Mouse (Mus musculus) retina, postnatal 7 days (tissue): ENCODE measurements around the gene Plekhh3.

ENCODE experiments used
- DNase-seq: peaks from one replicate; pipeline ENCODE4 v3.0.0-alpha.2; 2012; ENCODE audit warnings: low read depth, low spot score

Gene Plekhh3

GRCm38 (mm10) chr11:101120545-101121188 is 50.5 kb downstream of the Plekhh3 start:
- no peak for DNase-seq

DNA sequence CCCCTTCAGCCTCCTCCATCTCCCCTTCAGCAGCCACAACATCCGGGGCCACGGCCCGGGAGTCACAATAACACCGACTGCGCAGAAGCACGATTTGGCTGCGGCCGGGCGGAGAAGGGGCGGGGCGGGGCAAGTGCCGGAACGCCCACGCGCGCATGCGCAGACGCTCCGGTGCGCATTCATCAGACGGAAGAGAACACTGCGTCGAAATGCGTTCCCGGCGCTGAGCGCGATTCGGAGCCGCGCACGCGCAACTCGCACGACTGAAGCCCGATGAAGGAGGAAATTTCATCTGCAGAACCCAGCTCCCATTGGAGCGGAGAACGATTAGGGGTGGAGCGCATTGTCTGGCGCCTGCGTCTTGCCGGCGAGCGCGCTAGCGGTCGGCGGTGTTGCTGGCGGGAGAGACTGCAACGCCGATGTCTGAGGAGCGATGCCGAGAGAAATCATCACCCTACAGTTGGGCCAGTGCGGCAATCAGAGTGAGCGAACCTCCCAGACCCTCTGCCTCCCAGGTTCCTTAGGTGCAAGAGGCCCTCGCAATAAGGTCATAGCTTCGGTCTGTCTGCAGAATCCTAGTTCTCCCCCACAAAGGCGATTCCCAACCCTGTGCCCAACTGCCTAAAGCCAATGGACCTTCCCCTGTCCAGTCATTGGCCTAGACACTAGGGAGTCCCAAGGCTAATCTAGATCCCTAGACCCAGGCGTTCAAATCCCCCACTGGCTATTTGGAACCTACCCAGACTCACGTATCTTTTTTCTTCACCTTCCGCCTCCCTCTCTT is 51.2 kb downstream of the Plekhh3 start, which contains the start of the genes Retreg3 and Tubg1:
Gene Retreg3 (minus strand): TSS at position 133 of the 784 bp plus-strand sequence.
Gene Tubg1 (plus strand): TSS at position 178 of the 784 bp plus-strand sequence.
- DNase-seq = peak; percentile 99

GRCm38 (mm10) chr11:101119131-101119760 is 51.9 kb downstream of the Plekhh3 start:
- peak; percentile 27 for DNase-seq

- DNase-seq = no peak
Observed at GRCm38 (mm10) chr11:101118105-101118504, 53.0 kb downstream of the Plekhh3 start.

DNA sequence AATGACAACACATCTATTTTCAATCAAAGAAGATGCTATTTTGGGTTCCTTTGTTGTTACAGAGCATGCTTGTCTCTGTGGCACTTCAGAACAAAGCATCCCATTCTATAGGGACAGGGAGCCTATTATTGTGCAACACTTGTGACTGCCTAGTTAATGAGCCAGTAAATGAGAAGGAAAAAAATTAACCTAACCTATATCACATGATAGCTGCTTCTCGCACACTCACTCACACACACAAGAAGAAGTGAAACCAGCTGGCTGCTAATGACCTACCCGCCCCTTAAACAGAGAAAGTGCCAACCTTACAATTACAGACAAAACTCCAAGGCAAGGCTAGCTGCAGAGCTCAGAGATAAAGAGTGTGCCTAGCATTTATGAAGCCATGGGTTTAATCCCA is 55.6 kb downstream of the Plekhh3 start:
- no peak for DNase-seq
